Mouse (Mus musculus) kidney, postnatal 4 days (tissue): Measurements from ENCODE around the gene Ccdc69.
A peak's percentile ranks its signal among the peaks of the same experiment; 100 is the strongest.

Experiments
- DNase-seq, 2 experiments: peaks; one replicate each; pipeline ENCODE4 v3.0.0; 2021; ENCODE audit warnings: mixed read lengths in 2 of 2

Ccdc69 gene

DNA sequence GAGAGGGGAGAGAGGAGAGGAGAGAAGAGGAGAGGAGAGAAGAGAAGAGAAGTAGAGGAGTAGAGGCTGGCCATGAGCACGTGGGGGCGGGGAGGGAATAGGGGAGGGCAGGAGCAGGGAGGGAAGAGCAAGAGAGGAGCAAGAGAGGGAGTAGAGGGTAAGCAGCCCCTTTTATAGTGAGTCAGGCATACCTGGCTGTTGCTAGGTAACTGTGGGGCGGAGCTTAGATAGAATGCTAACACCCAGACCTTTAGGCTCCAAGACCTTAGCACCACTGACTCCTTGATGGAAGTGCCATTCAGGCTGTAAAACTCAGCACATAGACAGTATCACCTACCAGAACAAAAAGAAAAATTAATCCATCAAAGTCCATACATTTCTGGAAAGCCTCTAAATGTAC lies 41.3 kb downstream of the Ccdc69 start:
- DNase-seq: no peak

DNA sequence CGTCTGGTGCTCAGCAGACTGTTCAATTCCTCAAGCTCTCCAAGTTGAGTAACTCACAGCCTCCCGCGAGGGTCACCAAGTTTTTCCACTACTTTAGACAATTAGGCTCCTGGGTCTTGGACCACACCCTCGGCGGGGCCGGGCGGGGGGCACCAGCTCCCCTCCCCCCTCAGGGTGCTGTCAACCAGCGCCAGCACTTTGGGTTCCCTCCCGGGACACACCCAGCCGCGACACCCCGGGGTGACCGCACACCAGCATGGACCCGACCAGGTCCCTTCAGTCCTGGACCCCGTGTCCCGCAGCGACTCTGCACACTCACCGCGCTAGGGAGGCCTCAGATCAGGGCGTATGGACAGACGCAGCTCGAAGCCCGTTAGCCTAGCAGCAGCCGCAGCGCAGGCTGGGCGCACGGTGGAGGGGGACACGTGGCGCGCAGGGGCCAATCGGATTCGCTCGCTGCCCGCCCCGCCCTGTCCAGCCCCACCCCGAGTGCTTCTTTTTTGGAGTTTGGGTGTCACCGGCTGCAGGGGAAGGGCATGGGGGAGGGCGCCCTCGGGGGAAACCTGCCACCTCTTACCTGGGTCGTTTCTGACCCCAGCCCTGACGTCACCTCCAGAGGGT lies 44.8 kb downstream of the Ccdc69 start, which contains the start of gene Anxa6:
Gene Anxa6 (minus strand): TSS at position 406 of the 621 bp plus-strand sequence.
- peak; percentile 86 to 91 for DNase-seq

DNA sequence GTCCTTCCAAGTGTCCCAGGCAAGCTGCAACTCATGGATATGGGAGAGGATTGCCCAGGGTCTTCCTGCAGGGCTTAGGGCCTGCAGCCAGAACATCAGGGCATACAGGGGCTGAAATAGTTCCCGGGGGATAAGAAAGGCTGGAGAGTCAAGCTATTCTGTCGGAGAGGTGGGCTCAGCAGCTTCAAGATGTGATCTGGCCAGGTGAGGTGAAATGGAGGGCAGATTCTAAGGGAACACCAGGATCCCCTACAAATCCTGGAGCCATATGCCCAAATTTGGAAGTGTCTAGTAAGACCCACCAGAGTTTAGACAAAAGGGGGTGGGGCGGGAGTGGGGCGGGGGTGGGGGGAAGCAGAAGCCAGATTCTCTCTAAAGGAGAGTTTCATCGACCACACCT lies 45.6 kb downstream of the Ccdc69 start:
- no peak for DNase-seq

DNA sequence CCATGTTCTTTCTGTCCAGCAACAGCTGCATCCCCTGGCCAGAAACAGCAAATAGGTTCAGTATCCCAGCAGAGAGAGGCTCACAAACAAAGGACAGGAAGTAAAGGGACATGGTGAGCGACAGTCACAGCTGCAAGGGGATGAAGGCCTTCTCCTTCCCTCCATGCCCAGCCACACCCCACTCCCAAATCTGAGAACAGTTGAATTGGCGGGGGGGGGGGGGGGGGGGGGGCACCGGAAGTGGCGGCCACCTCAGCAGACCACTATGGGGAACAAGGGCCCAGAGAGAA lies 46.0 kb downstream of the Ccdc69 start:
- DNase-seq: peak in 1 of 2 experiments; percentile 37

DNA sequence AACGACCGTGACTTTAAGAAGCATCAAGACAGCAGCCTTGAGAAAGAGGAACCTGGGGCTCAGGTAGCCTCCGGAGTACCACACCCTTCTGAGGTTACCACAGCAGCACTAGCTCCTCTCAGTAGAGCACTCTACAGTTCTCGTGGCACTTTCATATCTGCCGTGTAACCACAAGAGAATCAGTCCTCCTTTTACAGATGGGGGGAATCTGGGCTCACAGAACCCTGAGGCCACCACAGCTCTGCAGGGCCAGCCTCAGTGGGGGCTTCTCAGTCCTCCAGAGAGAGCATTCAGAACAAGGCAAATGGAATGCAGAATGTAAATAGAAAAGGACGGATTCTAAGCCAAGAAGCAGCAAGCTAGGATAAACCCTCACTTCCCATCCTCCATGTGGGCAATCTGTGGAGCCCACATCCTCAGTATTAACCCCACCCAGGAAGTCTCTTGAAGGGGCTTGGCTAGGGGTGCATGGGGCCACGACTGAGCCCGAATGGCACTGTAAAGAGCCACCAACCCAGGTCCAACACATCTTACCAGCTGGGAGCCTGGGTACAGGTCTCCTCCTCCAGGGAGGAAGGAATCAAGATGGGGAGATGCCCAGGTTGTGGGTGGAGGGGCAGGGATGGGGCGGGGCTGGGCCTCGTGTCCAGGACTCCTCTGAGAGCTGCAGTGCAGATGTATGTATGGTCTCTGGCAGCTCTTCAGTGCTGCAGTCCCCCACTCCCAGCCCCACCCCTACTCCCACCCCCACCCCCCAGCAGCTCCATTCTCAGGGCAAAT lies 46.5 kb downstream of the Ccdc69 start:
- DNase-seq: peak in 1 of 2 experiments; percentile 36

DNA sequence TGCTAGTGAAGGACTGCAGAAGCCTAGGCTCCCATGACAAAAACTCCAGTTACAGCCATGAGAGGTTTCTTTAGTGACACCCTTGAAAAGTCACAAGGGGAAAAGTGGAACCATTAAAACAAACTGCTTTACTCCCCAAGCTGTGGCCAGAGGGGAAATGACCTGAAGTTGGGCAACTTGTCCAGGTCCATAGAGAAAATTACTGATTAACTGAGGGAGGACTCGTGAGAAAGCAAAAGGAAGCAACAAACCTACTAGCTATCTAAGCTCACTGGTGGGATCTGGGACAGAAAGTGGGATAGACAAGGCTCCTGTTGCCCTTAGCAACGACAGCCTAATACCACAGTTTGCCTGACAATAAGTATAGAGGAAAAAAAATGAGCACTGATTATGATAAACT lies 49.4 kb downstream of the Ccdc69 start:
- no peak for DNase-seq

DNA sequence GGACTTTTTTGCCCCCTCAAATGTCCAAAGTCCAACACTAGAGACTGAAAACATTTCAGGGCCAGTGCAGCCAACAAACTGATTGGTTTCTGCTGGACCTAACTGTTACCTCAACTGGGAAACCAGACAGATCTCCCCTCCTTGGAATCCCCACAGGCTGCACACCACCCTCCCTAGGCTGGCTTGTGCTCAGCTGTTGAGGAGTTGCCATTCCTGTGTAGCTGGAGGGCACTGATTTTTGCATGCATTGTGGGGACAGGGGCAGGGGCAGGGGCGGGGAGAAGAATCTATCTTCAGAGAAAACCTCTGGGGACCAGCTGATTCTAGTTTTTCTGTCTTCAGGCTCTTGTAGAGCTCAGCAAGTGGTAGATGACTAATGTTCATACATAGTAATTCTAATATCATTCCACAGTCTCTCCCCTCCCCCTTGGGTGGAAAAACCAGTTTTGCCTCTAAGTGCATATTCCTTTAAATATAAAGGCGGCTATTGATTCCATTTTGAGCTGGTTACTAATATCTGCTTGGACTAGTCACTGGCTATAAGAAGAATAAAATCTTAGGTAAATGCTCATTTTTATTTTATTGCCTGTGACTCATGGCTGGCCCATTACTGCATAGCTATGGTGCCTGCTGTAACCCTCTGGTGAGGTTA lies 50.6 kb downstream of the Ccdc69 start:
- DNase-seq: no peak

DNA sequence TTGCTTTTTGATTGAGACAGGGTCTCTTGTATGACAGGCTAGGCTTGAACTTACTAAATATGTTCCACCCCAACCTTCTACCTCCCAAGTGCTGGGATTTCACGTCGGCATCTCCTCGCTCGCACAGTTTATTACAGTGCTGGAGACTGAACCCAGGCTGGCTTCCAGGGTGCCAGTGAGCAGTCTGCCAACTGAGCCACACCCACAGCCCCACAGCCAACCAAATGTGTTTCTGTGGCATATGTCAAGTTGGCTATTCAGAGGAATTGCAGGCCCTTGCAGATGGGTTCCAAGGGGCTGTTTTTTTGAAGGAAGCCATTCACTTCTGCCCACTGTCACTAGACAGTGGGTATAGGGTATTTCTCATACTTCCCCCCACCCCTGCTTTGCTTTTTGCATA lies 52.0 kb downstream of the Ccdc69 start:
- DNase-seq: no peak

DNA sequence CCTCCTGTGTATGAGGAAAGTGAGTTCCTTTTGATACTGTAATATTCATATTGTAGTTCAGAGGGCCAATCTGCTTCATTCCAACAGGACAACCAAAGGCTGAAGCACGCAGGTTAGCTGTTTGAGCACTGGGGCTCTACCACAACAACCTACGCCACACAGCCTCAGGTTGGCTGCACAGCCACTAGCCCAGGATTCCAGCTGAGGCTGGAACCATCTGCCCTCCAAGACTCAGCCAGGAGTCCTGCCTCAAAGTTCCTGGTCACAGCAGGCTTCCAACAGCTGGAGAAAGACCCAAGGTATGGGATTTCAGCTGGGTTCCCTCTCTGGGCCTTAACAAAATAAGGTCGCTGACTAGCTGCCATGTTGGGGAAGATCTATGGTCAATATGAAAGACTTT lies 54.3 kb downstream of the Ccdc69 start:
- no peak for DNase-seq

DNA sequence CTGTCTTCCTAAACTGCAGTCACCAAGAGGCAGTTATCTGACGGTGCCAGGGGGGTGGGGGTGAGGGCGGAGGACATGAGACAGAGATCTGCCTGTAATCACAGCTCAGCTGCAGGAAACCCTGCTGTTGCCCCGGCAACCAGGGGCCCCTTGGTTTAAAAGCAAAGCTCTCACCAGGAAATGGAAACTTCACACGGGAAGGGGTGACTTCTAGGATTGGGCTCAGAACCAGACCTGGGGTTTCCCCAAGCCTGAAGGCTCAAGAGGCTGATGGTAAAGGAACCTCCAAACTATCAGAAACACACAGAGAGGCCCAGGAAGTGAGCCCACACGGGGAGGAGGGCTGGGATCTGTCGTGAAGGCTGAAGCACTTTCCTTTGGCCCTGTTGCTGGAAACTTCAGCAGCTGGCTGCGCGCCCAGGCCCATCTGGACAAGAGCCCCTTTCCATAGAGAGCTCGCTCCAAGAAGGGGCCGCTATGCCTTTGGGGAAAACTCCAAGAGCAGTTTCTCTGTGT lies 54.8 kb downstream of the Ccdc69 start:
- DNase-seq: peak; percentile 93 to 95

DNA sequence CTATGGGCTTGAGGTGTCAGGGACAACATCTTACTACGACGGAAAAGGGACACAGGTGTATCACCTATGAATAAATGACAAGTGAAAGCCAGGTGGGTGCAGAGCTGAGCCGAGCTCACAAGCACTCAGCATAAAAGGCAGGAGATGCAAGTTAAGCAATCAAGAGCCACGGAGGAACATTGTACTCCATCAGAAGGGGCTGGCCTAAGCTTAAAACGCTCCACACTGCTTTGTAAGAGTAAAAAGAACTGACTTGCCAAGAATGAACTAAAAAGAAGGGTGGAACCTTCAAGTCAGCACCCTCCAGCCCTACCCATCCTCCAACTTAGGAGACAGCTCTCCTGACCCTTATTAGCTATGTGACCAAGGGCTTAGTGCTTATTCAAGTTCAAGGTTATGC lies 55.4 kb downstream of the Ccdc69 start:
- no peak for DNase-seq

DNA sequence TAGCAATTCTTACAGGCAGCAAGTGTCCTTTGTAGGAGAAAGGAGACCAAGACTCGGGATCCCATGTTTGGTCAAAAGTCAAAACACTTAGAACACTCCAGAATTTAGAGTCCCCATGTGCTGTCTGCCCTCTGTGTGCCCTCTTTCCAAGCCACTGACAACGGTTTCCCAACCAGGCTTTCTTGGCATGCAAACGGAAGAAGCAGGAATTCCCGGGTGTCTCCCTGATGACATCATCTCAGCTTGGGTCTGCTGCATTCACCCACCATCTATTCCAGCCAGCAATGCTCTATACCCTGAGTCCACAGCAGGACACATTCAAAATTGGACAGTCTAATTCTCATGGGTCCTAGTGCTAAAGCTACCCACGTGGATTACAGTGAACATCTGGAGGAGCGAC lies 56.1 kb downstream of the Ccdc69 start:
- DNase-seq: no peak

DNA sequence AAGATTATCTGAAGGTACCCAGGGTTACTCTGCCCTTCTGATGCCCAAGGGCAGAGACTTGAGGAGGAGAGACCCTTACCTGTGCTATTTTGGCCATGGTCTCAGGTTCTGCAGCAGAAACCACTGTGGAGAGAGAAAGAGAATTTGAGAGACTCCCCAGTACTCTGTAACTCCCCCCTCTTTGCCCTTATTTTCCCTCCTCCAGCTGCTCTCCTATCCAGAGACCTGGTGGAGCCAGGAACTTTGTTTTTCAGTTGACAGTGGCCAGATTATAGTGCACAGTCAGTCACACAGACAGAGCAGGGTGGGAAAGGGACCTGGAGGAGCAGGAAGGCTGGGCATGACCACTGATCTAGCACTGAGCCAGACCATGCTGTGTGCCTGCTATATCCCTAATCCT lies 56.5 kb downstream of the Ccdc69 start:
- no peak for DNase-seq

DNA sequence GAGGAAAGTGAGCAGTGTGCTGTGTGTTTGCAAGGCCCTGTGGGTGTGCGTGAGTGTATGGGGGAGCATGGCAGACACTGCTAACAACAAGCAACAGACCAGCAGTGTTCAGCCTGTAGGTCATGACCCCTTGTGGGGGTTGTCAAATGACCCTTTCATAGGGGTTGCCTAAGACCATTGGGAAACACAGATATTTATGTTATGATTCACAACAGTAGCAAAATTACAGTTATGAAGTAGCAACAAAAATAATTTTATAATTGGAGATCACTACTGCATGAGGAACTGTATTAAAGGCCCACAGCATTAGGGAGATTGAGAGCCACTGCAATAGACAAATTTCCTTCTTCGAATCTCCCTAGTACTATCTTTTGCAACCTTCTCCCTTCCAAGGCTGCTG lies 58.2 kb downstream of the Ccdc69 start:
- DNase-seq: no peak

DNA sequence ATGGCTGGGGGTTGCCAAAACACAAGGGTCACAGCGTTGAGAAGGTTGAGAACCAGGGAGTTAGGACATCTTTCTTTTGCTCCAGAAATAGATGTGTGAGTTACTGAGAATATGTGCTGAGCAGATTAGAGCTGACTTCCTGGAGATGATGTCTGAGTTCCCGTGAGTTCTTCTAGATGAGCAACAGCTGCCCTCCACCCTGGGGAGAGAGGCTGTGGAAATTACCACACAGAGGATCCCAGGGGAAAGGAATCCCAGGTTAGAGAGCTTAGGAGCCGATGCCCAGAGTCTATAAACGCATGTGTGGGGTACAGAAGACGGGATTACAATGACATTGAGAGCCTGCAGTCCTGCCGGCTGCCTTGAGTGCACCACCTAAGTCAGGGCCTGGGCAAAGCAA lies 59.9 kb downstream of the Ccdc69 start:
- no peak for DNase-seq

DNA sequence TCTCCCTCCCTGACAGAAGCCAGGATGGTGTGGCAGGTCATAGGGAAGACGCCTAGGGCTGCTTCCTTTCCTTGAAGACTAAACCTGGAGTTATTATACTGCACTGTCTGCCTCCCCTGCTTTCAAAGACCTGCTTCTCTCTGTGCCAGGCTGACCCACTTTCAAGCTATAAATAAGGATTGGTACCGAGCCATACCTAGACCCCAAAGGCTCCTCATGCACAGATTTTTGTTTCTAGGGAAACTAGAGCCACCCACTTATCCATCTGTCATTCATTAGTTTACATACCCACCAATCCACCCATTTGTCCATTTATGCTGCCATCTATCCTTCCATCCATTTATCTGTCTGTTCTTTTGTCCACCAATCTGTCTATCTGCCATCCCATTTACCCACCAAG lies 60.7 kb downstream of the Ccdc69 start:
- DNase-seq: no peak

DNA sequence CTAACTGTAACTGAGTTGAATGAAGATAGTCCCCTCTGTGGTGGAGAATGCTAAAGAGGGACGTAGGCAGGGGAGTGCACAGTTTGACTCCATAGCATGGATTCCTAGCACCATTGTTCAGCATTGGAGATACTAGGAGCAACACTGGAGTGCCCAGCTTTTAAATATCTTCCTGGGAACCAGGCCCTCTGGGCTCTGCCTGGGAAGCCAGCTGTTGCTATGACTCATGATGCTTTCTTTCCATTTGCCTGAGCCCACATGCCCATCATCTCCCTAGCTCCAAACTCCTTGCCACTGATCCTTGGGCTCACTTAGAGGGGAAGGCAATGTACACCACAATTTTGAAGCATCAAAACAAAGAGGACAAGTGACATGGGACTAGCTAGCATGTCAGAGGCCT lies 61.2 kb downstream of the Ccdc69 start:
- DNase-seq: no peak

DNA sequence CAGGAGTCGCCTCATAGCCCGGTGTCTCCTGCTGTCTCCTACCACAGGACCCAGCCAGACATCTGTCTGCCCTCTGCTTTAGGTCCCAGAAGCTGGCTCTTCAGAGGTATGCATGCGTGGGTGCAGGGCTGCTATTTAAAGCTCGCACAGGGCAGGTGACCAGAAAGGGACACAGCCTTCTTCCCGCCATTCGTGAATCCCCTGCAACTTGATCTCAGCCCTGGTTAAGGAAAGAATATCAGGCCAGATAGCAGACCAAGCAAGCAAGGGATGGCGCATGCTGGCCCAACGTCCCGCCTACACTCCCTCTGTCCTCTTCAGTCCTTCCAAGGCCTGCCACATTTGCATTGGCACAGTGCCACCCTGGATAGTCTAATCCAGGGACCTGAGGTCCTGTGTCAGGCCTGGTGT lies 62.1 kb downstream of the Ccdc69 start:
- DNase-seq: peak; percentile 48 to 64

DNA sequence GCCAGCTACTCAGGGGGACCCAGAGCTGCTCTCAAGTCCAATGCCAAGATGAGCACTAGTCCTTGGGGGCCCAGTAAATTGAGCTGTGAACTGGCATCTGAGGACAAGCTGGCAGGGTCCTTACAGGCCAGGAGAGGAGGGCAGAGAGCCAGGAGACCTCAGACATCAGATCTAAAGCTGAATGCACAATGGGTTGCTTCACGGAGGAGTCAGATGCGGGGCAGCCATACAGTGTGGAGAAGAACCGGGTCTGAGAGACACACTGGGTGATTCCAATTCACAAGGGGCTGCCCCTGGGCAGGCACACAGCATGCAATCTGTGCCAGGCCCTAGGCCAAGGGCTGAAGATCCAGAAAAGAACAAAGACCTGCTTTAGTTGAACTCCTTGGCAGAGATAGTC lies 62.7 kb downstream of the Ccdc69 start:
- DNase-seq: no peak

DNA sequence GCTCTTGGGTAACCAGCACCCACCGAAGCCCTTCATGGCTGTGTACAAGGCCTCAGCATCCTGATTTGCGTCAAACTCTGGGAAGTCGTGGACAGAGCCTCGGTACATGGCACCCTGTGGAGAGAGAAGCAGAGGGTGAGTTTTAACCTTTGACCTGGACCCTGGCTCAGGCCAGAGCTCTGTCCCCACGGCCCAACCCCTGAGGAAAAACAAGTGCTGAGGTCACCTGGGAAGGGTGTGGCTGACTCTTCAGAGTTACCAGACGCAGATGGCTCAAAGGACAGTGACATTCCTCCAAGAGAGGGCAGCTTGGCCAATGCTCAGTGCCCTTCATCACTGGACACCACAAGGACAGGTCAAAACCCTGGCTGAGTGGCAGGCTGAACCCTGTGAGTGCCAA lies 64.1 kb downstream of the Ccdc69 start:
- DNase-seq: no peak

DNA sequence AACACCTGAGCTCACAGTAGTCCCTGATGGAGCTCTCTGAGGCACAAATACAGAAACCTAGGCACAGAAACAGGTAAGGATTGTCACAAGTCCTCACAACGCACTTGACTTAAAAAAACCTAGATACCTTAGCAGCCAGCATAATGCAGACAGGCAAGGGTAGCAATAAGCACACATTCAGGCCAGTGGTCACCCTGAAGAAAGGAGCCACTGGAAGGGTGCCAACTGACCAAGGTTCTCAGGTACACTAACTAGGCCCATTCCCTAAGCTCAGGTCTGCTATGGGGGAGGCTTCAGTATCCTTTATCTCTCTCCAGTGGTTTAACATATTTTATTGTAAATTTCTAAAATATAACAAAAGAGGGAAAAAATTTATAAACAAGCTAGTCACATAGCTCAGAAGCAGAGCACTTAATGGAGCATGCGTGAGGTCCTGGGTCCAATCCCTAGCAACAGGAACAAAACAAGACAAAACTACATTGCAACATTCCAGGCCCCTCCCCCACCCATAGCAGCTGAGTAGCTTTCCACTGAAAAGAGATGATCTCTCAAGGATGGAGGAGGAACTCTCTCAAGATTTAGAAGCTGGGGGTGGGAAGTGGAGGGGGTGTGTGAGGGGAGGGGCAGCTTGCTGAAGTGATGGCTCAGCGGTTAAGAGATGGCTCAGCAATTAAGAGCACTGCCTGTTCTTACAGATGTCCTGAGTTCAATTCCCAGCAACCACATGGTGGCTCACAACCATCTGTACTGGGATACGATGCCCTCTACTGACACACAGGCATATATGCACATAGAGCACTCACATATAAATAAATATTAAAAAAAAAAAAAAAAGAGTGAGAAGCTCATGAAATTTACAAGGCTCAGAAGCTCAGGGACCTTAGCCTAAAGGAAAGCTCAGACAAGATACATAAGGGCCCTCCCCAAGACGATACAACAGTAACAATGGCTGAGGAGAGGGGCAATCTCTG lies 65.1 kb downstream of the Ccdc69 start:
- peak; percentile 71 to 80 for DNase-seq

DNA sequence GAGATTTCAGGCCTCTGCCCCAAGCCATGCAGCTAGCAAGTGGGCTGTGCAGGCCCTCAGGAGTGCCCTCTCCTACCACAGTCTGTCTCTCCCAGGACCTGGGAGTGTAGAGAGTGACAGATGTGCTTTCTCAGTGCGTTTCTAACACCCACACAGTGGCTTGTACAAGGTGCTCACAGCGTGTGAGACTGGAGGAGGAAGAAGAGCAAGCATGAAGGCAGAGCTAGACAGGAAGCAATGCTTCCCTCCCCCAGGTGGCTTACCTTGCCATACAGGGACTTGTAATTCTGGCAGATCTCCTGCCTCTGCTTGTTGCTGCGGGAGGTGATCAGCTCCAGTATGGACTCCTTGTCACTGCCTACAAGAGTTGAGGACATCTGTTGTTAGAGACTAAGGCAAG lies 66.5 kb downstream of the Ccdc69 start:
- DNase-seq: no peak

DNA sequence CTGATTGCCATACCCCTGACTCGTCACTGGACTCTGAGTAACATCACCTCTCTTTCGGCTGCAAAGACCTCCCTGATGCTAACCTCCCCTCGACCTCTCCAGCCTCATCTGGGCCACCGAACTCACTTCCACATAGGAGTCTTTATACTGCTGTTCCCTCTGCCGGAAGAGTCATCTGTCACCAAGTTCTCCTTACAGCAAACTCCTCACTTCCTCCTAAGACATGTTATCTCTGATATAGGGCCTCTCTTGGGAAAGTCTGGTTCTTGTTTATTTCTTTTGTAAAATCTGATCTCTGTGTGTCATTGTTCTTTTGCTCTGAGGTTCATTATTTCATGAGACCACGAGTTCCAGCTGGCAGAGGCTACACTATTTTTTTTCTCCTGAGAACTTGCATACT lies 69.7 kb downstream of the Ccdc69 start:
- no peak for DNase-seq
